Mouse (Mus musculus): ENCODE measurements at regions not wholly inside any gene's neighbourhood (a gene's known extent, or its start where the extent isn't known, plus 50 kb on each side); places are given as distances from the start of the nearest gene placed in this dataset.
"Not testable (repeated sequence)": the region's sequence is repeated elsewhere in the genome, so short reads cannot be mapped to it uniquely, and the experiment has no call there.

- no peak for DNase-seq (ENCODE audit: low spot score)
Observed at GRCm38 (mm10) chr4:153616938-153617337, 134.3 kb upstream of the Ajap1 start.

- no peak for DNase-seq (ENCODE audit: low spot score)
Observed at GRCm38 (mm10) chr4:153620871-153621270, 138.3 kb upstream of the Ajap1 start.

- no peak for DNase-seq (ENCODE audit: low spot score)
Observed at GRCm38 (mm10) chr4:153631161-153631560, 148.6 kb upstream of the Ajap1 start.

GRCm38 (mm10) chr4:153632056-153632455 is 149.4 kb upstream of the Ajap1 start:
- no peak for DNase-seq (ENCODE audit: low spot score)

GRCm38 (mm10) chr4:153632551-153632950 is 149.9 kb upstream of the Ajap1 start:
- DNase-seq (ENCODE audit: low spot score), result no peak

- DNase-seq (ENCODE audit: low spot score), result no peak
Observed at GRCm38 (mm10) chr4:153633260-153633659, 150.6 kb upstream of the Ajap1 start.

- no peak for DNase-seq (ENCODE audit: low spot score)
Observed at GRCm38 (mm10) chr4:153634221-153634881, 151.7 kb upstream of the Ajap1 start.

- no peak for DNase-seq (ENCODE audit: low spot score)
Observed at GRCm38 (mm10) chr4:153637989-153638388, 155.4 kb upstream of the Ajap1 start.

- peak; percentile 26 for DNase-seq (ENCODE audit: low spot score)
Observed at GRCm38 (mm10) chr4:153651849-153652248, 169.2 kb upstream of the Ajap1 start.

- no peak for DNase-seq (ENCODE audit: low spot score)
Observed at GRCm38 (mm10) chr4:153652841-153653240, 170.2 kb upstream of the Ajap1 start.

GRCm38 (mm10) chr4:153662731-153663130 is 180.1 kb upstream of the Ajap1 start:
- DNase-seq (ENCODE audit: low spot score), result no peak

GRCm38 (mm10) chr4:153666626-153667236 is 184.1 kb upstream of the Ajap1 start:
- not testable (repeated sequence) for DNase-seq (ENCODE audit: low spot score)

- no peak for DNase-seq (ENCODE audit: low spot score)
Observed at GRCm38 (mm10) chr4:153669070-153669469, 186.5 kb upstream of the Ajap1 start.

- no peak for DNase-seq (ENCODE audit: low spot score)
Observed at GRCm38 (mm10) chr4:153670216-153670615, 187.6 kb upstream of the Ajap1 start.

GRCm38 (mm10) chr4:153675431-153675830 is 192.8 kb upstream of the Ajap1 start:
- no peak for DNase-seq (ENCODE audit: low spot score)

- no peak for DNase-seq (ENCODE audit: low spot score)
Observed at GRCm38 (mm10) chr4:153679151-153679550, 196.5 kb upstream of the Ajap1 start.

- no peak for DNase-seq (ENCODE audit: low spot score)
Observed at GRCm38 (mm10) chr4:153688441-153688840, 205.8 kb upstream of the Ajap1 start.

GRCm38 (mm10) chr4:153693881-153694280 is 211.3 kb upstream of the Ajap1 start:
- no peak for DNase-seq (ENCODE audit: low spot score)

GRCm38 (mm10) chr4:153696426-153697040 is 213.9 kb upstream of the Ajap1 start:
- no peak for DNase-seq (ENCODE audit: low spot score)

- DNase-seq (ENCODE audit: low spot score), result no peak
Observed at GRCm38 (mm10) chr4:153707218-153707617, 224.6 kb upstream of the Ajap1 start.

- DNase-seq (ENCODE audit: low spot score), result no peak
Observed at GRCm38 (mm10) chr4:153714995-153715645, 232.5 kb upstream of the Ajap1 start.

- DNase-seq (ENCODE audit: low spot score), result no peak
Observed at GRCm38 (mm10) chr4:153717273-153717672, 234.7 kb upstream of the Ajap1 start.

- DNase-seq (ENCODE audit: low spot score), result no peak
Observed at GRCm38 (mm10) chr4:153724045-153724444, 233.0 kb upstream of the A430005L14Rik start.

All from yolk sac, embryonic 10.5 days (tissue).